Mouse (Mus musculus) hindbrain, embryonic 16.5 days (tissue): ENCODE measurements around the gene Krtap6-5. TPM values are rescaled to one million over a fixed set of nuclear protein-coding genes. Genes with fewer than 3 reads are reported as not detected.

Source experiments
- polyA plus RNA-seq: library from polyadenylated mRNA; unstranded; fragments of >200 nt; fragmentation: Nextera tagmentation; extraction: Ambion mirVana; gene quantifications from 2 replicates; pipeline ENCODE4 v1.2.1, GENCODE M21; 2015

The Krtap6-5 gene
- polyA plus RNA-seq, 1 experiment from 2014 or later: not detected

Other genes starting within 250 kb of the Krtap6-5 start
- gene Gm20741, start 235.7 kb downstream of the Krtap6-5 start, polyA plus RNA-seq: not detected in 2 replicates
- gene Krtap15, start 227.7 kb downstream of the Krtap6-5 start, polyA plus RNA-seq: 0.25 TPM in 1 of 2 replicates, not detected in the other
- gene Krtap14, start 221.7 kb downstream of the Krtap6-5 start, polyA plus RNA-seq: not detected in 2 replicates
- not detected in 2 replicates for gene Krtap19-1, start 178.5 kb downstream of the Krtap6-5 start, polyA plus RNA-seq
- not detected in 2 replicates for gene Krtap19-2, start 173.6 kb downstream of the Krtap6-5 start, polyA plus RNA-seq
- gene Krtap19-3, start 169.8 kb downstream of the Krtap6-5 start, polyA plus RNA-seq: not detected in 2 replicates
- not detected in 2 replicates for gene Krtap19-4, start 162.8 kb downstream of the Krtap6-5 start, polyA plus RNA-seq
- not detected in 2 replicates for gene Krtap19-5, start 151.4 kb downstream of the Krtap6-5 start, polyA plus RNA-seq
- gene Krtap19-9b, start 115.6 kb downstream of the Krtap6-5 start, polyA plus RNA-seq: not detected in 2 replicates
- gene Krtap16-3, start 85.0 kb downstream of the Krtap6-5 start, polyA plus RNA-seq: not detected in 2 replicates
- not detected in 2 replicates for gene Krtap22-2, start 37.1 kb downstream of the Krtap6-5 start, polyA plus RNA-seq
- gene Gm10229, start 32.6 kb downstream of the Krtap6-5 start, polyA plus RNA-seq: not detected in 2 replicates
- gene Krtap6-1, start 16.2 kb downstream of the Krtap6-5 start, polyA plus RNA-seq: not detected in 2 replicates
- gene Gm10228, start 6.4 kb downstream of the Krtap6-5 start, polyA plus RNA-seq: not detected in 2 replicates
- gene 1110025L11Rik, start 16.1 kb upstream of the Krtap6-5 start, polyA plus RNA-seq: not detected in 2 replicates
- not detected in 2 replicates for gene Krtap6-3, start 36.1 kb upstream of the Krtap6-5 start, polyA plus RNA-seq
- not detected in 2 replicates for gene Gm6358, start 93.0 kb upstream of the Krtap6-5 start, polyA plus RNA-seq
- not detected in 2 replicates for gene Gm10061, start 103.2 kb upstream of the Krtap6-5 start, polyA plus RNA-seq
- gene Gm9789, start 110.1 kb upstream of the Krtap6-5 start, polyA plus RNA-seq: not detected in 2 replicates
- gene Gm7735, start 121.6 kb upstream of the Krtap6-5 start, polyA plus RNA-seq: not detected in 2 replicates
- gene 1110057P08Rik, start 126.9 kb upstream of the Krtap6-5 start, polyA plus RNA-seq: not detected in 2 replicates
- gene Krtap20-2, start 158.0 kb upstream of the Krtap6-5 start, polyA plus RNA-seq: not detected in 2 replicates